Mouse (Mus musculus) hematopoietic stem cell, adult 5-6 weeks (primary cell): Measurements from ENCODE around the gene Metap2. TPM values are rescaled to one million over a fixed set of nuclear protein-coding genes. Genes with fewer than 3 reads are reported as not detected.

Experiments used
- ATAC-seq, 2 experiments: fragments of 125-278 bp in 1 of 2; replicated peaks in 1 of 2; 2 replicates each; pipeline ENCODE4 v1.8.0; 2016 to 2017; ENCODE audit warnings: inconsistent platforms in 2 of 2, mild to moderate bottlenecking in 2 of 2, moderate number of reproducible peaks in 2 of 2, low read depth in 1 of 2, moderate TSS enrichment in 1 of 2; ENCODE audit not compliant: low FRiP score in 2 of 2, poor library complexity in 2 of 2, severe bottlenecking in 2 of 2, insufficient read depth in 1 of 2, low TSS enrichment in 1 of 2
- total RNA-seq: library from RNA; stranded (forward); fragments of 172-1452, 232-1000 nt; gene quantifications from 2 replicates; pipeline ENCODE4 v1.2.3, GENCODE M21; 2017

Gene Metap2
- 227 and 285 TPM in 2 replicates for total RNA-seq

- no peak for ATAC-seq
Measured at GRCm38 (mm10) chr10:93897043-93897646, at the start of gene Metap2. Metap2 (minus strand) TSS chr10:93897093.

- no peak for ATAC-seq
Measured at GRCm38 (mm10) chr10:93945843-93946499, 49.1 kb upstream of the Metap2 start.

GRCm38 (mm10) chr10:93945364-93945763 is 48.5 kb upstream of the Metap2 start:
- ATAC-seq: no peak

- no peak for ATAC-seq
Measured at GRCm38 (mm10) chr10:93944241-93944640, 47.3 kb upstream of the Metap2 start.

- ATAC-seq: no peak
Measured at GRCm38 (mm10) chr10:93940279-93940678, 43.4 kb upstream of the Metap2 start.

- ATAC-seq: no peak
Measured at GRCm38 (mm10) chr10:93939676-93940075, 42.8 kb upstream of the Metap2 start.

- ATAC-seq: 0 out of 4 replicates have a peak, but pooled peaks of 1 of the 2 experiments have one; percentile 17
Measured at GRCm38 (mm10) chr10:93938844-93939271, 42.0 kb upstream of the Metap2 start.

GRCm38 (mm10) chr10:93933980-93934379 is 37.1 kb upstream of the Metap2 start:
- no peak for ATAC-seq

GRCm38 (mm10) chr10:93932861-93933260 is 36.0 kb upstream of the Metap2 start:
- no peak for ATAC-seq

GRCm38 (mm10) chr10:93932020-93932419 is 35.1 kb upstream of the Metap2 start:
- ATAC-seq: no peak

GRCm38 (mm10) chr10:93931431-93931830 is 34.5 kb upstream of the Metap2 start:
- ATAC-seq: no peak

GRCm38 (mm10) chr10:93930236-93930824 is 33.4 kb upstream of the Metap2 start:
- no peak for ATAC-seq

- no peak for ATAC-seq
Measured at GRCm38 (mm10) chr10:93924666-93925065, 27.8 kb upstream of the Metap2 start.

- ATAC-seq: no peak
Measured at GRCm38 (mm10) chr10:93921160-93921559, 24.3 kb upstream of the Metap2 start.

GRCm38 (mm10) chr10:93919227-93919626 is 22.3 kb upstream of the Metap2 start:
- no peak for ATAC-seq

GRCm38 (mm10) chr10:93918701-93919100 is 21.8 kb upstream of the Metap2 start:
- no peak for ATAC-seq

- ATAC-seq: no peak; a peak in 1 of 4 replicates
Measured at GRCm38 (mm10) chr10:93918087-93918486, 21.2 kb upstream of the Metap2 start.

- no peak for ATAC-seq
Measured at GRCm38 (mm10) chr10:93916778-93917177, 19.9 kb upstream of the Metap2 start.
